Mouse (Mus musculus): Measurements from ENCODE around the gene Ndufs3. TPM values are rescaled to one million over a fixed set of nuclear protein-coding genes. Genes with fewer than 3 reads are reported as not detected.
A peak's percentile ranks its signal among the peaks of the same experiment; 100 is the strongest.
"Not testable (repeated sequence)": the region's sequence is repeated elsewhere in the genome, so short reads cannot be mapped to it uniquely, and the experiment has no call there.

Gene Ndufs3
- total RNA-seq, 1 experiment from 2014 or later, result 358 TPM

GRCm38 (mm10) chr2:90906721-90907120 lies 2.1 kb upstream of the Ndufs3 start:
- no peak for DNase-seq

- peak; percentile 15 for DNase-seq
Observed at GRCm38 (mm10) chr2:90904856-90905224, 213 bp upstream of the Ndufs3 start.

GRCm38 (mm10) chr2:90903398-90903797 lies 1.2 kb downstream of the Ndufs3 start:
- DNase-seq, result no peak

GRCm38 (mm10) chr2:90894299-90894677 lies 10.3 kb downstream of the Ndufs3 start:
- not testable (repeated sequence) for DNase-seq

GRCm38 (mm10) chr2:90893673-90894298 lies 10.8 kb downstream of the Ndufs3 start:
- DNase-seq, result no peak

GRCm38 (mm10) chr2:90889550-90890548 lies 14.8 kb downstream of the Ndufs3 start:
- peak; percentile 50 for DNase-seq

GRCm38 (mm10) chr2:90887627-90888026 lies 17.0 kb downstream of the Ndufs3 start:
- no peak for DNase-seq

- no peak for DNase-seq
Observed at GRCm38 (mm10) chr2:90886436-90886835, 18.2 kb downstream of the Ndufs3 start.

GRCm38 (mm10) chr2:90885218-90886041 lies 19.2 kb downstream of the Ndufs3 start, which contains the start of gene C1qtnf4:
TSS of gene C1qtnf4 (plus strand) at chr2:90885860.
- DNase-seq, result no peak

- DNase-seq, result no peak
Observed at GRCm38 (mm10) chr2:90881824-90882223, 22.8 kb downstream of the Ndufs3 start.

GRCm38 (mm10) chr2:90880144-90880785 lies 24.4 kb downstream of the Ndufs3 start:
- DNase-seq, result no peak

GRCm38 (mm10) chr2:90879419-90879818 lies 25.2 kb downstream of the Ndufs3 start:
- no peak for DNase-seq

- DNase-seq, result no peak
Observed at GRCm38 (mm10) chr2:90877584-90878259, 26.9 kb downstream of the Ndufs3 start.

- no peak for DNase-seq
Observed at GRCm38 (mm10) chr2:90875239-90875638, 29.4 kb downstream of the Ndufs3 start.

GRCm38 (mm10) chr2:90874025-90874424 lies 30.6 kb downstream of the Ndufs3 start:
- no peak for DNase-seq

GRCm38 (mm10) chr2:90871180-90871961 lies 33.3 kb downstream of the Ndufs3 start:
- DNase-seq, result no peak

GRCm38 (mm10) chr2:90870136-90870601 lies 34.5 kb downstream of the Ndufs3 start:
- no peak for DNase-seq

- peak; percentile 82 for DNase-seq
Observed at GRCm38 (mm10) chr2:90866524-90866923, 38.1 kb downstream of the Ndufs3 start.

- no peak for DNase-seq
Observed at GRCm38 (mm10) chr2:90864184-90864583, 40.4 kb downstream of the Ndufs3 start.

GRCm38 (mm10) chr2:90861486-90861885 lies 43.1 kb downstream of the Ndufs3 start:
- DNase-seq, result no peak

All from adrenal gland, postnatal 25 days (tissue).